Mouse (Mus musculus) G1E-ER4 (cell line): ENCODE results near the gene Dnah6. TPM values are rescaled to one million over a fixed set of nuclear protein-coding genes. Genes with fewer than 3 reads are reported as not detected.

Experiments
- GATA1 ChIP-seq: IDR thresholded peaks from one replicate; pipeline ENCODE4 v1.8.0; 2012; ENCODE audit warnings: low read length, inconsistent platforms
- polyA plus RNA-seq: library from polyadenylated mRNA; stranded (reverse); fragments of >175 nt; gene quantifications from 2 replicates; pipeline ENCODE4 v1.2.3, GENCODE M21; 2012

Gene Dnah6
- polyA plus RNA-seq, 1 experiment: not detected

DNA sequence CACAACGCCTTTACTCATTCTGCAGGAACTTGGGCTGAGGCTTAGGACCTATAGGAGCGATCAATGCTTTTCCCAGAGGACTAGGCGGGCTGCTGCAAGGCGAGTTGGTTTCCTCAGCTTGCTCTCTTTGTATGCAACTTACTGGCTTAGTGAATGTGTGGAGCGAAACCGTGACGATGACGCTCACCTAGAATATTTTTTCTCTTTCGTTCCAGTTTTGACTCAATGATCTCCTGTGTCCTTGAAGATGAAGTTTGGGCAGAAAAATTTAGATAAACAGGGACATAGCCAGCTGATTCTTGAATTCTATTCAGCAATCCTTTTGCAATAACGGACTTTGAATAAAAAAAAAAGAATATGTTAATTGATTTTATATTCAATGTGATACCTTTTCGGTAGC, 101.1 kb downstream of the Dnah6 start:
- no peak for TF ChIP-seq GATA1

DNA sequence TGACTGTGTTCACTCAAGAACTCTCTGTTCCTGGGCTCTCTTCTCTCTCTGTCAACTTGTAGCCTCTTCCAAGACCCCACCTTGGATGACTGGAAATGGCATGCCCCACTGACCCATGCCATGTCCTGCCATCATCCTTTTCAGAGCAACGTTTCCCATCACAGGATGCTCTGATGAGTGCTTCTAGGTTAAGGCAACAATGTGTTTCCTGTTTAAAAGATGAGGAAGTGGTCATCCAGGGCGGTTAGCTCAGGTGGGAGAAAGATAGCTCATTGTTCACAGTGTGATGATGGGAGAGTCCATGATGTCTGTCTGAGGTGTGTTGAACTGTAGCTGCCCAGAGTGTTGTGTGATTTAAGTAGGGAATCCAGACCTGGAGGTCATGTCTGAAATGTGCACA, 107.6 kb downstream of the Dnah6 start:
- no peak for TF ChIP-seq GATA1

DNA sequence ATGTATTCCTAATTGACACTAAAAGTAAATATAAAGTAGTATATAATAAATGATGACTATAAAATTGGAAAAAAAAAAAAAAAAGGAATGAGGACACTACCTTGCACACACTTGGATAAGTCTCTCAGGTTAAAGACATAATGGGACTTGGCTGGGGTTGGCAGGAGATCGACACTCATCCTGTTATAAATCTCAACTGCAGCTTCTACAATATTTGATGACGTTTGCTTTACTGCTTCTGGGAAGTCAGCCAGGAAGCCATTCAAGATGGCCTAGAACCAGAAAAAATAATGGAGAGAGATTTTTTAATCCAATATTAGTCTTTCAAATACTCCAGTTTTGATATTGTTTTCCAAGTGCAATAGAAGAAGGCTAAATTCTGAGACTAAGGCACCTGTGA, 108.1 kb downstream of the Dnah6 start:
- no peak for TF ChIP-seq GATA1

DNA sequence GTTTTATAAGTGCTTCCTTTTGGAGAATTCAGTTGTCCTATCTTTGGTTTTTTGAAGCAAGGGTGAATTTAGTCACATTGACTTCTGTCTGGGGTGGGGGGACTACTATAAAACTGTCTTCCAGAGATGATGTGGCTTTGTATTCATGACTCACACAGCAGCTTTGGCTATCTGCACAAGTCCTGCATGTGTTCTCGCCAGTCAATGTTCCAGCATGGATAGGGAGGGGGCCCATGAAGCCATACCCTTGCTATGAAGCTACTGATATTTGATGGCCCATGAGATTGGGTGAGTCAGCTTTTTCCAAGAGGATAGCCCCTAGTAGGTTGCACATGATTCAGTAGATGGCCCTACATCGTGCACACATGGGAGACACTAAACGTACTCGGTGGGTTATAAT, 128.3 kb downstream of the Dnah6 start:
- no peak for TF ChIP-seq GATA1

DNA sequence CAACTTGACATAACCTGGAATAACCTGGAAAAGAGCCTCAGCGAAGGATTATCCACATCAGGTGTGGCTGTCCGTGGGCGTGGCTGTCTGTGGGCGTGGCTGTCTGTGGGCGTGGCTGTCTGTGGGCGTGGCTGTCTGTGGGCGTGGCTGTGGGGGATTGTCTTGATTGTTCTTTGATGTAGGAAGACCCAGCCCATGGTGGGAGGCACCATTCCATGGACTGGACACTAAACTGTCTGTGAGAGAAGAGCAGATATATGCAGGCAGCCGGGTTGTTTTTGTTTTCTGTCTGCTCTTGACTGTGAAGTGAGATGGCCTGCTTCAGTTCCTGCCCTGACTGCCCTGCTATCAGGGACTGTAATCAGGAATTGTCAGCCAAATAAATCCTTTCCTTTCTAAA, 130.6 kb downstream of the Dnah6 start:
- TF ChIP-seq GATA1: no peak

DNA sequence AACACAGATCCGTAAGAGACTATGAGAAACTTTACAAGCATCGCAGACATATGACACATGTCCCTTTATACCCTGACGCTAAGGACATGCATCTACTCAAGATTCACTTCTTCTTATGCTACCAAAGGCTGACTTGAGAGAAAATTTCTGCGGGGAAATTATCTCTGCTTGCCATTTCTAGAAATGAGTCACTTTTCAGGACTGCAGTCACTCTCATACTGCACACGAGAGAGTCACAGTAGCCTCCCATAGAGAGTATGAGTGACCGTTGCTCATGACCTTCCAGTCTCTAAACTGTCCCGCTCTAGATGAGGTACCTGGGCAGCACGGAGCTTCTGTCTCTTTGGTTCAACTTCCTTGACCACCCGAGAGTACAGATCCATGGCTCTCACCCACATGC, 138.9 kb downstream of the Dnah6 start:
- TF ChIP-seq GATA1: no peak

DNA sequence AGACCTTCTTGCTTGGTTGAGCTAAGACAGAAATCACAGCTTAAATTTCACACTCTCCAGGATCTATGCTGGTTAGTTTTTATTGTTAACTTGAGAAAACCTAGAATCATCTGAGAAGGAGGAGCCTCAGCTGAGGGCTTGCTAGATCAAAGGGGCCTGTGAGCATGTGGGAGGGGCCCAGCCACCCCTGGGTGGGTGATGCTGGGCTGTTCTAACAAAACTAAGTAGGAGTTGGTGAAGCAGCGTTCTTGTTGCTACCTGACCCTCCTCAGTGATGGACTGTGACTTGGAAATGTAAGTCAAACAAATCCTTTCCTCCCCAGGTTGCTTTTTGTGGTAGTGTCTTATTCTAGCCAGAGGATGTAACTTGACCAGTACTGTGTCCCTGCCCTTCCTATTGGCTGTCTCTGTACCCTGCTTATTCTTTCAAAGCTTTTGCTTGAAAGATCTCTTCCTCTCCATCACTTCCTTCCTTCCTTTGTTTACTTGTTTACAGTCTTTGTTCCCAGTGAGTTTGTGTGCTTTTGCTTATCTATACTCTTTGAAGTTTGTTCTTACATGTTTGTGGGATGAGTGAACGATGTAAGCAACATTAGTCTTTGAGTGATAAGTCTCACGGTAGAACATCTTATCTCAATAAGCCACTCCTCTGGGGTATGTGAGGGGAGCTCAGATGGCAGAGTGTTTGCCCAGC, 149.2 kb downstream of the Dnah6 start:
- no peak for TF ChIP-seq GATA1

DNA sequence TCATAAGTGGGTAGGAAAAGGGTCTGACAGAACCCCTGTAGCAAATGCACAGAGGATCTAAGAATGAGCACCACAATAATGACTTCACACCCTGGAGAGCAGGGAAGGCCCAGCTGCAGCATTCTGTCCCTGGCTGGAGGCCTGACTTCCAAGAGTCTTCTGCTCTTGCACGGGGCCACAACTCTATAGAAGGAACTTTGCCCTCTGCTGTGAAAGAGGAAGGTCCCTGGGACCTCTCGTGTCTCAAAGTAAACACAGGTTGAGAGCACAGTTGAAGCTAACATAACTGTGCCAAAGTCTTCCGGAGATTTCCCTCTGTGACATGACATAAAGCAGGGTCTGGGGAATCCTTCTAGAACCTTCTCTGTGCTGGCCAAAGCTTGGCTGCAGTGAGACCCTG, 150.2 kb downstream of the Dnah6 start:
- no peak for TF ChIP-seq GATA1

DNA sequence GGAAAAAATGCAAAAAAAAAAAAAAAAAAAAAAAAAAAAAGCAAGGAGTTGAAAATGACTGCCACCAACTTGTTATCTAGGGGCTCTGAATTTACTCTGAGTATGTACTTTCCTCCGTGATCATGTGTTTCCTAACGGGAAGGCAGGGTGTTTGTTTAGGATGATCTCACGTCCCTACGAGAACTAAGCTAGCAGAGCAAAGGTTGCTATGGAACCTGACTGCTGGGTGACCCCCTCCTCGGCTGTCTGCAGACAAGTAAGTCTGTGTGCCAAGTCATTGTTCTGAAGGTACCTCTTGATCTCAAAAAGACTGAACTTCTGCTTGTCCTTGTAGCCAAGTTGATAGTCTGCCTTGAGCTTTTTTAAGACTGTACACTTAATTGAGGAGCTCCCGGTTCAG, 150.8 kb downstream of the Dnah6 start:
- TF ChIP-seq GATA1: no peak

DNA sequence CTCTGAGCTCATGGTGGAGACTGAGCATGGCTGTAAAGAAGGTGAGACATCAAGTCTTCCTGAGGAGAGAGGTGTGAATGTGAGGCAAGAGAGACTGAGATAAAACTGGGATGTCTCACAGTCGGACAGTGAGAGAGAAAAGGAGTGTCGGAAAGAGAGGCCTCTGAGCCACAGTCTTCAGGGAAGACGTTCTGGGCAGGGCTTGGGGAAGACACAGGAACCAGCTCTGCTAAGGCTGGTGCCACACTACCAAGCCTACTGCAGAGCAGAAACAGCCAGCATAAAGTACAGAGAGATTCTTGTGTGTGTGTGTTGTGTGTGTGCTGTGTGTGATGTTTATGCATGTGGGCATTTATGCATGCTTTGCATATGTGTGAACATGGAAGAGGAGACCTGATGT, 156.9 kb downstream of the Dnah6 start:
- no peak for TF ChIP-seq GATA1

DNA sequence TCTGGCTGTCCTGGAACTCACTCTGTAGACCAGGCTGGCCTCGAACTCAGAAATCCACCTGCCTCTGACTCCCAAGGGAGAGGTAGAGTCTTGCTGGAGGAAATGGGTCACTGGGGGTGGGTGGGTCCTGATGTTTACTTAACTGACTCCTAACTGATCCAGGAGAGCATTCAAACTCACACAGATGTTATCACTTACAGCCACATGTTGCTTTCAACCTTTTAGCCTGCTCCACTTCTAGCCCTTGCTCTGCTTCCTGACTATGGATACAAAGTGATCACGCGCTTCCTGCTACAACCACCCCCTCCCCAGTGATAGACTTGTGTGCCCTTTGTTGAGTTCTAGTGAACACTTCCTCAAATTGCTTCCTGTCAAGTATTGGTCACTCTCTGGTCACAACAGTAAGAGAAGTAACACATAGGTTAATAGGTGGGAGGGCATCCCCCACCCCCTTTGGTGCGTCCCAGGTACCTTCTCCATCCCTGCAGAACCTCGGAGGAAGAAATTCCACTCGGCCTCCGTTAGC, 161.8 kb downstream of the Dnah6 start:
- no peak for TF ChIP-seq GATA1

DNA sequence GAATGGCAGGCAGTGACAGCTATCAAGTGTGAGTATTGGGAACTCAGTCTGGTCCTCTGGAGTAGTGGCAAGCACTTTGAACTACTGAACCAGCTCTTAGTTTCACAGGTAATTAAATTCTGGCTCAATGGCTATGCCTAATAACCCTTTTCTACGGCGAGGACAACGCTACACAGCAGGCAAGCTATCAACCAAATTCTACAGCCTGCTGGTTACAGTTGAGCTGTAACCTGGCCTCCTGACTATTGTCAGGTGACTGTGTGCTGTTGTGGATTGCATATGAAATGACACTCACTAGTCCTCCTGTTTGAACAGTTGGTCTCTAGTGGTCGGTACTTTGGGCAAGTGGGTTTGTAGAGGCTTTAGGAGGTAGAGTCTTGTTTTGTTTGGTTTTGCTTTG, 162.3 kb downstream of the Dnah6 start:
- no peak for TF ChIP-seq GATA1

DNA sequence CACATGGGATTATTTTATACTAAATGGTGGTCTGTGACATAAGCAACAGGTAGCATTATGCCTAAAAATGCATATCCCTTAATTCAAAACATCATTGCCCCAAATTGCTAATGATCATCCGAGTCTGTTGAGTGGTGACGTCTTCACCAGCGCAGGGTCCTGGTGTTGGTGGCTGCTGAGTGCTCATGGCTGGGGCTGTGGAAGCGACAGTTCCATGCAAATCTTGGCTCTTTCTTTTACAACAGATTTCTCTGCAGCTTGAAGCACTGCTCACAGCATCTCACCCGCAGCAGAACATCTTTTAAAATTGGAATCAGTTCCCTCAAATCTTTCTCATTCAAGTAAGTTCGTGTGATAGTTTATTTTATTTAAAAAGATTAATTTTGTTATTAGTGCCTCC, 166.1 kb downstream of the Dnah6 start:
- TF ChIP-seq GATA1: no peak

DNA sequence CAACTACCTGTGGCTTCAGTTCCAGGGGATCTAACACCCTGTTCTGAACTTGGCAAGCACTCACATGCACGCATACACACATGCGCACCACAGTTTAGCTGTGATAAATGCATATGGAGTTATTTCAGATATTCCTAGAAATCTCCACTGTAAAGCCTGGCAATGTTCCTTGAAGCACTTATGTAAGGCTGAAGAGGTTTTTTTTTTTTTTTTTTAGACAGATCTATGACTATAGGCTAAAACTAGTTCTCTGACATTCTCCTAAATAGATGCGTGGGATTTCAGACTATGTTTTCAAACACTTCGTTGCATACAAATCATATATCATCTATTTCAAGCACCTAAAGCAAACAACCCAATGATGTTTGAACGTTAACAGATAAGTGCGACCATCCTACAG, 166.6 kb downstream of the Dnah6 start:
- TF ChIP-seq GATA1: no peak

DNA sequence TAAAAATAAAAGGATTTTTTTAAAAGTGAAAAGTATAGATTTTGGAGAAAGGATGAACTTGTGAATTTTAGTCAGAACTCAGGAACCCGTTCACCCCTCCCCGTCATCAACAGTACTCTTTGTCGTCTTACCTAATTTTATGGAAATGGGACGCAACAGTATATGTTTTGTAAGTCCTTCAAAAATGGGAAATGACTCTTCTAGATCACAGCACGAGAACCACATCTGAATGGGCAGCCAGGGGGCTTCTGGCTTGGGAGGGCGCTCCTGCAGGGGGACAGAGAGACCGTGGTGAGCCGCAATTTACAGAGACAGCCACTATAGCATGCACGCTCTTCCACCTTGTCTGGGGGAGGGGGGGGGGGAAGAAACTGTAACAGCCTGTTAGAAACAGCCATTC, 167.9 kb downstream of the Dnah6 start:
- TF ChIP-seq GATA1: no peak

DNA sequence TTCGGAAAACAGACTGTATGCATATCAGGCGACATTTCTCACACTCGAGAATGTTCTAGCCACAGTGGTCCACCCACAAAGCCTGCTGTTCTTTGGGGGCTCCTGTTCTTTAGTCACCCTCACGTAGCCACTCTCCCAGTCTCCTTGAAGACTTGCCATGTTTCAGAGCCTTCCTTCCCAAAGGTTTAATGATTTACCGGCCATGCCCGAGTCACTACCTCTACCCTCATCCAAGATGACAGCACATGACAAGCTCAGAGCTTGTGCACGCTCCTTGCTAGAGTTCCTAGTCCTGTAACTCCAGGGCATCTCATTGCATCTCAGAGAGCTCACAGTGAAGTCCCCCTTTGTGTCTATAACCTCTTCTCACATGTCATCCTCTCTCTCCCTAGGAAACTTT, 174.2 kb downstream of the Dnah6 start:
- TF ChIP-seq GATA1: no peak

DNA sequence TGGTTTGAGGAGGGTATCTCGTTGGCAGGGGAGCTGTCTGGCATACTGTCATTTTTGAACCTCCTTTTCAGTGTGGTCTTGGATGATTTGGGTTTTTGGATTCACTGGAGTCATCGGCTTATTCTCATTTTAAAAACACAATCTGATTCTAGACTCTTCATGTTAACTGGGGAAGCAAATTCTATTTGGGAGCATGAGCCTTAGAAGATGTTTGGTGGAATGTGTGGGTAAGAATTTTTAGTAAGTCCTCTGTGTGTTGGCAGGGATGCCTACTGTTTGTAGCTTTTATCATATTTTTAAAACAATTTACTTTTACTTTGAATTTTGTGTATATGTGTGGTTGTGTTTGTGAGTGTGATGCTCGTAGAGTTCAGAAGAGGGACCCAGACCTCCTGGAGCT, 175.5 kb downstream of the Dnah6 start:
- TF ChIP-seq GATA1: no peak

DNA sequence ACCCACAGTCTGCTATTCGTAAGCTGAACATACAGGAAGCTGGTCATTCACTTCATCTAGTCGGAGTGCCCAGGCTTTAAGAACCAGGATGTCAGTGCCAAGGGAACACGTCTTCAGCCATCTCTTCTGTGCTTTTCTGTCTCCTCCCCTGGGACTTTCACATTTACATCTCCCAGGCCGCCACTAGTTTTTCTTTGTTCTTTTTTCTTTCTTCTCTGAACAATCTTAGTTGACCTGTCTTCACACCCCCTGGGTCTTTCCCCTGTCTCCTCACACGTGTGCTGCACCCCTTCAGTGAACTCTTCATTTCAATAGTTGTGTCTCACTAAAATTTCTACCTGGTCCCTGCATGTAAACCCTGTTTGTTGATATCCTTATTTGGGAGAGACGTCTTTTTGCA, 179.2 kb downstream of the Dnah6 start:
- no peak for TF ChIP-seq GATA1
